Mouse (Mus musculus): Measurements from ENCODE around the gene Tacc2.

DNA sequence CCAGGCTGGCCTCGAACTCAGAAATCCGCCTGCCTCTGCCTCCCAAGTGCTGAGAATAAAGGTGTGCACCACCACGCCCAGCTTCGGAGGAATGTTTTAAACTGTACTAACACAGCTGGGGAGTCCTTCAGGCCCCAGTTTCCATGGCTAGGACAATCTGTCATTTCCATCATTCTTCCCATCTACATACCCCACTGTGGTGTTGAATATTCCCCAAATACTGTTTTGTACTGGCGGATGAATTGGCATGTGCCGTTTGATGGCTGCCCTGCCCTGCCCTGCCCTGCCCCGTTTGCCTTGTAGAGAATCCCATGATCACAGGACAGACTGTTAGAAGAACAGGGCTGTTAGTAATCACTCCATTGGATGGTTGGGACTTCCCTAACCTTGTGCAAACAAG is 134.6 kb downstream of the Tacc2 start:
- TF ChIP-seq EP300 (IDR thresholded peaks at IDR 0.05; ENCODE audit: low read depth) (no peak), CTCF (IDR thresholded peaks at IDR 0.05; ENCODE audit: low read depth) (no peak)
